8 mouse cellular contexts compared by ENCODE assay signal in the genomic region with DNA sequence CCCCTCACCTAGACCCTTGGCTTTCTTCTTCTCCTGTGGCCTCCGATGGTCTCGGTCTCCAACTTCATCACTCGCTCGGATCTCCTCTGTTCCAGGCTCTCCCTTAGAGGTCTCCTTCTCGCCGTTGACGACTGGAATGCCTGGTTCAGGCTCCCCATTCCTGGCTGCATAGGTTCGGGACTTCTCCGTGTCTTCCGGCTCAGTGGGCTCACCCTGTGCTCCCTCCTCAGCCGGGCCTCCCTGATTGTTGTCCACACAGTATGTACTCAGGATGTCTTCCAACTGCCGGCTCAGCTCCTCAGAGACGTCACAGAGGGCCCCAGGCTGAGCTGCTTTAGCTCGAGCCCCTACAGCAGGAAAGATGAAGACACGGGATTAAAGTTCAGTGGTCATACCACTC. TPM values are rescaled to one million over a fixed set of nuclear protein-coding genes. Genes with fewer than 3 reads are reported as not detected.
DNase-seq lines count a peak whose midpoint lies in the region; ATAC-seq and TF ChIP-seq lines count a peak whose summit lies in the region.

No protein-coding gene starts in this region.

- peak overlapping the region; percentile 46 for H3ac ChIP-seq in C2C12 (ENCODE audit: control insufficient read depth, insufficient read length, low read depth)

- H3K79me2 ChIP-seq in C2C12 (ENCODE audit: control insufficient read depth, insufficient read depth) = peaks cover 46% of the 10 kb centered on the region

- H3K4me3 ChIP-seq in erythroblast, embryonic 14.5 days (replicated peaks) = peak overlapping the region; percentile 94
- H3K4me3 ChIP-seq in C2C12 (ENCODE audit: insufficient read depth, poor library complexity, severe bottlenecking) = no peak overlapping the region
- peak overlapping the region; percentile 75 for H3K4me3 ChIP-seq in forebrain, embryonic 13.5 days
- peak overlapping the region; percentile 72 for H3K4me3 ChIP-seq in liver, embryonic 11.5 days (ENCODE audit: low read depth, low read length)

- H3K4me1 ChIP-seq in erythroblast, embryonic 14.5 days (ENCODE audit: control insufficient read depth) = peaks cover 48% of the 10 kb centered on the region
- peaks cover 38% of the 10 kb centered on the region for H3K4me1 ChIP-seq in forebrain, embryonic 13.5 days
- peaks cover 20% of the 10 kb centered on the region for H3K4me1 ChIP-seq in liver, embryonic 11.5 days (replicated peaks; ENCODE audit: control insufficient read depth, insufficient read depth, low read length)

- peaks cover 59% of the 10 kb centered on the region for H3K36me3 ChIP-seq in erythroblast, embryonic 14.5 days (ENCODE audit: control insufficient read depth)
- H3K36me3 ChIP-seq in C2C12 (ENCODE audit: control insufficient read depth, insufficient read depth) = peaks cover 46% of the 10 kb centered on the region
- H3K36me3 ChIP-seq in forebrain, embryonic 13.5 days (ENCODE audit: poor library complexity, severe bottlenecking) = peaks cover 51% of the 10 kb centered on the region
- H3K36me3 ChIP-seq in liver, embryonic 11.5 days (ENCODE audit: control insufficient read depth, insufficient read depth, low read length) = peaks cover 39% of the 10 kb centered on the region

- peak overlapping the region; percentile 96 for H3K4me2 ChIP-seq in forebrain, embryonic 13.5 days
- H3K4me2 ChIP-seq in liver, embryonic 11.5 days = peak overlapping the region; percentile 91

- H3K9me3 ChIP-seq in erythroblast, embryonic 14.5 days (ENCODE audit: control insufficient read depth, low read length) = no peaks in the 10 kb centered on the region
- no peaks in the 10 kb centered on the region for H3K9me3 ChIP-seq in forebrain, embryonic 13.5 days (replicated peaks)
- H3K9me3 ChIP-seq in liver, embryonic 11.5 days (ENCODE audit: control insufficient read depth, low read length) = no peaks in the 10 kb centered on the region

- H3K27me3 ChIP-seq in erythroblast, embryonic 14.5 days (ENCODE audit: control insufficient read depth) = no peaks in the 10 kb centered on the region
- no peaks in the 10 kb centered on the region for H3K27me3 ChIP-seq in C2C12 (ENCODE audit: control insufficient read depth, insufficient read depth, insufficient read length)
- no peaks in the 10 kb centered on the region for H3K27me3 ChIP-seq in forebrain, embryonic 13.5 days
- H3K27me3 ChIP-seq in liver, embryonic 11.5 days (replicated peaks; ENCODE audit: control insufficient read depth, insufficient read depth, low read length) = no peaks in the 10 kb centered on the region

- no peak overlapping the region for H3K27ac ChIP-seq in forebrain, embryonic 13.5 days
- peak overlapping the region; percentile 82; the same call in 1 of the 2 replicates for H3K27ac ChIP-seq in liver, embryonic 11.5 days (ENCODE audit: low read depth, low read length)

- no peak for TF ChIP-seq CTCF in C2C12 (IDR thresholded peaks at IDR 0.05; ENCODE audit: control insufficient read depth, insufficient read depth, insufficient read length)

- H3K79me3 ChIP-seq in C2C12 (ENCODE audit: low read depth) = peaks cover 28% of the 10 kb centered on the region

- whole genome bisulfite sequencing in forebrain, embryonic 13.5 days = 87% methylated on average over 15 of the region's 15 CpGs
- 89% methylated on average over 15 of the region's 15 CpGs for WGBS in liver, embryonic 11.5 days

- no peak for ATAC-seq in erythroblast, adult 5-6 weeks (replicated peaks; ENCODE audit: low FRiP score, poor library complexity, severe bottlenecking)
- ATAC-seq in forebrain, embryonic 13.5 days = no peak
- no peak for ATAC-seq in liver, embryonic 11.5 days (replicated peaks; ENCODE audit: low FRiP score)

- H3K9ac ChIP-seq in forebrain, embryonic 13.5 days = peak overlapping the region; percentile 92
- H3K9ac ChIP-seq in liver, embryonic 11.5 days (ENCODE audit: low read depth, low read length) = peak overlapping the region; percentile 75

- no peak for DNase-seq in liver, embryonic 11.5 days (ENCODE audit: low spot score)
- DNase-seq in thymus, postnatal 25 days = no peak
- DNase-seq in gastrocnemius, adult 8-10 months (ENCODE audit: low spot score in 2 of 2) = no peak
- DNase-seq in ovary, postnatal 36 days (ENCODE audit: low spot score) = no peak

TF ChIP-seq in C2C12, 6 proteins besides CTCF, POLR2A, EP300 and RAD21:
- TF ChIP-seq FOSL1 (IDR thresholded peaks at IDR 0.05; ENCODE audit: insufficient read depth, low read length, poor library complexity, severe bottlenecking) (no peak), USF1 (IDR thresholded peaks at IDR 0.05; ENCODE audit: low read depth) (no peak), MAX (IDR thresholded peaks at IDR 0.05) (no peak), MYOD1 (IDR thresholded peaks at IDR 0.05; ENCODE audit: control insufficient read depth, insufficient read length, low read depth) (no peak), CEBPB (IDR thresholded peaks at IDR 0.05; ENCODE audit: low read depth) (no peak), MYOG (IDR thresholded peaks at IDR 0.05; ENCODE audit: control insufficient read depth, extremely low read depth, insufficient read length) (no peak)

RNA-seq across cellular contexts. Expression of gene Txlna, which starts 1.6 kb away (rescaled TPM):
- polyA plus RNA-seq in erythroblast, embryonic 14.5 days (2012) = 2.8 and 3.0 TPM in 2 replicates
- total RNA-seq in erythroblast, adult 5-6 weeks (2015; ENCODE audit: low replicate concordance) = 6.7 and 10.0 TPM in 2 replicates
- total RNA-seq in erythroblast, adult 5-6 weeks (2017; ENCODE audit: low replicate concordance) = 11.3 and 20.8 TPM in 2 replicates
- polyA plus RNA-seq in C2C12 (2012; fragmentation: generic; extraction: Trizol) = 43.0 TPM
- 75.9 and 79.8 TPM in 2 replicates for polyA plus RNA-seq in forebrain, embryonic 13.5 days (2015; fragmentation: Nextera tagmentation; extraction: Ambion mirVana)
- 70.6 and 76.7 TPM in 2 replicates for polyA plus RNA-seq in liver, embryonic 11.5 days (2014; fragmentation: Nextera tagmentation; extraction: Ambion mirVana)
- total RNA-seq in gastrocnemius, adult 8-10 months (2022) = 10 to 100 TPM; 10.9 to 20.3 (median 15.6) TPM

RNA-seq across cellular contexts. Expression of gene Ccdc28b, which starts 15.5 kb away (rescaled TPM):
- polyA plus RNA-seq in erythroblast, embryonic 14.5 days (2012) = 0.73 and 2.6 TPM in 2 replicates
- 2.1 and 22.4 TPM in 2 replicates for total RNA-seq in erythroblast, adult 5-6 weeks (2015; ENCODE audit: low replicate concordance)
- total RNA-seq in erythroblast, adult 5-6 weeks (2017; ENCODE audit: low replicate concordance) = 5.2 and 11.7 TPM in 2 replicates
- 7.7 TPM for polyA plus RNA-seq in C2C12 (2012; fragmentation: generic; extraction: Trizol)
- 97.7 and 104 TPM in 2 replicates for polyA plus RNA-seq in forebrain, embryonic 13.5 days (2015; fragmentation: Nextera tagmentation; extraction: Ambion mirVana)
- polyA plus RNA-seq in liver, embryonic 11.5 days (2014; fragmentation: Nextera tagmentation; extraction: Ambion mirVana) = 27.2 and 33.1 TPM in 2 replicates
- total RNA-seq in gastrocnemius, adult 8-10 months (2022) = 10 to 100 TPM; 27.9 to 33.0 (median 30.8) TPM

RNA-seq across cellular contexts. Expression of gene Iqcc, which starts 20.3 kb away (rescaled TPM):
- 0.09 and 0.11 TPM in 2 replicates for polyA plus RNA-seq in erythroblast, embryonic 14.5 days (2012)
- total RNA-seq in erythroblast, adult 5-6 weeks (2015; ENCODE audit: low replicate concordance) = 1.7 and 2.7 TPM in 2 replicates
- 0.98 and 2.6 TPM in 2 replicates for total RNA-seq in erythroblast, adult 5-6 weeks (2017; ENCODE audit: low replicate concordance)
- polyA plus RNA-seq in C2C12 (2012; fragmentation: generic; extraction: Trizol) = 10.8 TPM
- polyA plus RNA-seq in forebrain, embryonic 13.5 days (2015; fragmentation: Nextera tagmentation; extraction: Ambion mirVana) = 30.1 and 31.5 TPM in 2 replicates
- 23.6 and 25.3 TPM in 2 replicates for polyA plus RNA-seq in liver, embryonic 11.5 days (2014; fragmentation: Nextera tagmentation; extraction: Ambion mirVana)
- 10 to 100 TPM in 1 of 4 experiments, 1 to 10 TPM in 3; 7.3 to 11.4 (median 8.7) TPM for total RNA-seq in gastrocnemius, adult 8-10 months (2022)

RNA-seq across cellular contexts. Expression of gene Dcdc2b, which starts 25.2 kb away (rescaled TPM):
- not detected in 2 replicates for polyA plus RNA-seq in erythroblast, embryonic 14.5 days (2012)
- not detected in 2 replicates for total RNA-seq in erythroblast, adult 5-6 weeks (2015; ENCODE audit: low replicate concordance)
- total RNA-seq in erythroblast, adult 5-6 weeks (2017; ENCODE audit: low replicate concordance) = not detected in 2 replicates
- 0.40 TPM for polyA plus RNA-seq in C2C12 (2012; fragmentation: generic; extraction: Trizol)
- 2.3 and 4.5 TPM in 2 replicates for polyA plus RNA-seq in forebrain, embryonic 13.5 days (2015; fragmentation: Nextera tagmentation; extraction: Ambion mirVana)
- polyA plus RNA-seq in liver, embryonic 11.5 days (2014; fragmentation: Nextera tagmentation; extraction: Ambion mirVana) = 0.57 and 1.5 TPM in 2 replicates
- 1 to 10 TPM in 3 of 4 experiments, under 1 TPM in 1; 0.46 to 1.2 (median 1.1) TPM for total RNA-seq in gastrocnemius, adult 8-10 months (2022)

RNA-seq across cellular contexts. Expression of gene Kpna6, which starts 33.3 kb away (rescaled TPM):
- polyA plus RNA-seq in erythroblast, embryonic 14.5 days (2012) = 0.47 and 0.65 TPM in 2 replicates
- 7.9 and 11.9 TPM in 2 replicates for total RNA-seq in erythroblast, adult 5-6 weeks (2015; ENCODE audit: low replicate concordance)
- total RNA-seq in erythroblast, adult 5-6 weeks (2017; ENCODE audit: low replicate concordance) = 7.6 and 10.3 TPM in 2 replicates
- 23.9 TPM for polyA plus RNA-seq in C2C12 (2012; fragmentation: generic; extraction: Trizol)
- 14.4 and 15.8 TPM in 2 replicates for polyA plus RNA-seq in forebrain, embryonic 13.5 days (2015; fragmentation: Nextera tagmentation; extraction: Ambion mirVana)
- 11.7 and 12.6 TPM in 2 replicates for polyA plus RNA-seq in liver, embryonic 11.5 days (2014; fragmentation: Nextera tagmentation; extraction: Ambion mirVana)
- 10 to 100 TPM; 69.1 to 77.9 (median 76.0) TPM for total RNA-seq in gastrocnemius, adult 8-10 months (2022)

Comparison
In these comparisons a context has a peak if more than half of its experiments do, and no peak if none do; other contexts are left out.
1. RNA of gene Txlna, which starts 1.6 kb away (polyA plus RNA-seq): 75.9 to 79.8 TPM in forebrain, embryonic 13.5 days, 70.6 to 76.7 TPM in liver, embryonic 11.5 days and 43.0 TPM in C2C12 (single experiment); 2.8 to 3.0 TPM in erythroblast, embryonic 14.5 days; every median in the first group is over 10 times any median in the second.
2. RNA of gene Iqcc, which starts 20.3 kb away (polyA plus RNA-seq): 30.1 to 31.5 TPM in forebrain, embryonic 13.5 days, 23.6 to 25.3 TPM in liver, embryonic 11.5 days and 10.8 TPM in C2C12 (single experiment); 0.09 to 0.11 TPM in erythroblast, embryonic 14.5 days; every median in the first group is over 10 times any median in the second.